Mouse (Mus musculus) kidney, postnatal 0 days (tissue): ENCODE data around the gene Gm42878. TPM values are rescaled to one million over a fixed set of nuclear protein-coding genes. Genes with fewer than 3 reads are reported as not detected.

Experiments used
- ATAC-seq: fragments of 200-750 bp; cut with Nextera tagmentation; replicated peaks from 2 replicates; pipeline ENCODE4 v1.8.0; 2017; ENCODE audit warnings: low read depth, moderate number of reproducible peaks, moderate TSS enrichment, moderate library complexity; ENCODE audit not compliant: low FRiP score
- DNase-seq: peaks from one replicate; pipeline ENCODE4 v3.0.0-alpha.2; 2016; ENCODE audit warnings: low spot score
- H3K27ac ChIP-seq: fragments of 300-500 bp; sonication (generic); 2 replicates; pipeline ENCODE4 v1.5.1; 2014; ENCODE audit warnings: mild to moderate bottlenecking
- H3K27me3 ChIP-seq: fragments of 300-500 bp; sonication (generic); 2 replicates; pipeline ENCODE4 v1.6.1; 2014; ENCODE audit warnings: low read length, mixed read lengths; ENCODE audit not compliant: insufficient read depth
- H3K36me3 ChIP-seq: fragments of 300-500 bp; sonication (generic); 2 replicates; pipeline ENCODE4 v1.6.1; 2014; ENCODE audit warnings: low read length, mixed read lengths; ENCODE audit not compliant: insufficient read depth
- H3K4me1 ChIP-seq: fragments of 300-500 bp; sonication (generic); replicated peaks from 2 replicates; pipeline ENCODE4 v1.6.1; 2014; ENCODE audit warnings: antibody characterized with exemption, low read length, mixed read lengths; ENCODE audit not compliant: insufficient read depth
- H3K4me2 ChIP-seq: fragments of 300-500 bp; sonication (generic); 2 replicates; pipeline ENCODE4 v1.6.1; 2014; ENCODE audit warnings: mild to moderate bottlenecking, low read length, moderate library complexity, mixed read lengths
- H3K4me3 ChIP-seq: fragments of 300-500 bp; sonication (generic); replicated peaks from 2 replicates; pipeline ENCODE4 v1.5.1; 2014; ENCODE audit warnings: low read depth, low read length
- H3K9ac ChIP-seq: fragments of 300-500 bp; sonication (generic); 2 replicates; pipeline ENCODE4 v1.6.1; 2014; ENCODE audit warnings: low read depth, low read length
- H3K9me3 ChIP-seq: fragments of 300-500 bp; sonication (generic); replicated peaks from 2 replicates; pipeline ENCODE4 v1.6.1; 2016; ENCODE audit warnings: low read length, inconsistent platforms, mixed read lengths
- CTCF ChIP-seq: IDR thresholded peaks from 2 replicates; pipeline ENCODE4 v1.5.1; 2016; ENCODE audit warnings: antibody characterized with exemption, low read depth, mild to moderate bottlenecking, moderate library complexity
- WGBS: fragments of 180-500 bp; shearing (Covaris S2); extraction: QIAGEN DNeasy Blood & Tissue Kit; methylation state at CpG from one replicate; pipeline ENCODE4 v1.1.7; 2014; 5-methylcytosine and 5-hydroxymethylcytosine counted together
- polyA plus RNA-seq: library from polyadenylated mRNA; unstranded; fragments of >200 nt; fragmentation: Nextera tagmentation; extraction: Ambion mirVana; gene quantifications from 2 replicates; pipeline ENCODE4 v1.2.1, GENCODE M21; 2015

The Gm42878 gene
- polyA plus RNA-seq, 1 experiment from 2014 or later: 0.32 TPM

- Histone ChIP-seq H3K27me3 (no peaks in the 10 kb centered on the region), H3K4me3 (no peak overlapping the region), H3K4me2 (no peak overlapping the region), H3K4me1 (no peaks in the 10 kb centered on the region), H3K9ac (no peak overlapping the region), H3K9me3 (no peaks in the 10 kb centered on the region), H3K36me3 (peaks cover 14% of the 10 kb centered on the region), H3K27ac (no peak overlapping the region)
- ATAC-seq (peak; percentile 56), DNase-seq (no peak)
- no peak for TF ChIP-seq CTCF
- WGBS: 84% methylated on average over 16 of the region's 16 CpGs
These were observed 20.9 kb upstream of the Gm42878 start for GRCm38 (mm10) chr5:121566035-121566681.

DNA sequence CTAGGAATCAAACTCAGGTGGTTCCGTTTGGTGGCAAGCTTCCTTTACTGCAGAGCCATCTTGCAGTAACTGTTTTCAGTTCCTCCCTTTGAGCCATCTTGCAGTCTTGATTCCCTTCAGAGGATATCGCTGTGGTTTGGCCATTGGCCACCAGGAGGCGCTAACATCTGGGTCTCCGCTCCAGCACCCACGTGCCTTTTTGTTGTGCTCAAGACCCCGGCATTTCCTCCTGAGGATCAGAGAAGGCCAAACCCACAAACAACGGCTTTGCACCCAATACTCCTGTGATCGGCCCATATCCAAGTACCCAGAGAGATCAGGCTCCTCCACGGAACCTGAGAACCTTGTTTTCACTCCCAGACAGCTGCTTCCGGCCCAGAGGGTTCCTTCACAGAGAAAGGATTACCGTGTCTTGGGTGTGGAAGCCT lies 19.2 kb upstream of the Gm42878 start:
- no peak overlapping the region for H3K4me3 ChIP-seq
- no peaks in the 10 kb centered on the region for H3K27me3 ChIP-seq
- no peak overlapping the region for H3K9ac ChIP-seq
- H3K4me2 ChIP-seq: peak overlapping the region; percentile 34; the same call in 1 of the 2 replicates
- ATAC-seq (peak; percentile 37), DNase-seq (peak; percentile 93)
- H3K27ac ChIP-seq: no peak overlapping the region
- TF ChIP-seq CTCF: peak; percentile 93
- no peaks in the 10 kb centered on the region for H3K4me1 ChIP-seq
- H3K9me3 ChIP-seq: no peaks in the 10 kb centered on the region
- WGBS: 6% methylated on average over 11 of the region's 11 CpGs
- H3K36me3 ChIP-seq: peaks cover 9% of the 10 kb centered on the region; the same call in 1 of the 2 replicates

DNA sequence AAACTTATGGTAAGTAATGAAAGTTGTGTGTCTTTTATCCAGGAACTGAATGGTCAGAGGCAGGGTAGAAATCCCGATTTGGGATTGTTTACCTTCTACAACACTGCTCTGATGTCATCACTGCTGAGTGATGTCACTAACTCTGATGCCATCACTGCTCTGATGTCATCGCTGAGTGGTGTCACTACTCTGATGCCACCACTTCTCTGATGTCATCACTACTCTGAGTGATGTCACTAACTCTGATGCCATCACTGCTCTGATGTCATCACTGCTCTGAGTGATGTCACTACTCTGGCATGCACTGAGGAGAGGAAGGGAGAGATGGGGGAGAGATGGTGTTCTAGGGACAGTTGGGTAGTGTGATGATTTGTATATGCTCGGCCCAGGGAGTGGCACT lies 17.2 kb upstream of the Gm42878 start:
- DNase-seq (no peak), ATAC-seq (no peak)
- no peaks in the 10 kb centered on the region for H3K9me3 ChIP-seq
- H3K9ac ChIP-seq: no peak overlapping the region
- no peaks in the 10 kb centered on the region for H3K36me3 ChIP-seq
- no peak for TF ChIP-seq CTCF
- no peaks in the 10 kb centered on the region for H3K27me3 ChIP-seq
- H3K27ac ChIP-seq: no peak overlapping the region
- 93% methylated on average over 3 of the region's 3 CpGs for WGBS
- H3K4me2 ChIP-seq: no peak overlapping the region
- H3K4me3 ChIP-seq: no peak overlapping the region
- H3K4me1 ChIP-seq: no peaks in the 10 kb centered on the region

- Histone ChIP-seq H3K9me3 (no peaks in the 10 kb centered on the region), H3K27me3 (no peaks in the 10 kb centered on the region), H3K4me2 (no peak overlapping the region), H3K4me1 (peaks cover 6% of the 10 kb centered on the region), H3K4me3 (no peak overlapping the region), H3K27ac (no peak overlapping the region), H3K36me3 (no peaks in the 10 kb centered on the region), H3K9ac (no peak overlapping the region)
- ATAC-seq (no peak), DNase-seq (peak; percentile 29)
- WGBS: 40% methylated on average over 7 of the region's 7 CpGs
- TF ChIP-seq CTCF: no peak
These were observed 3.9 kb upstream of the Gm42878 start for GRCm38 (mm10) chr5:121549196-121549595.

- no peak for TF ChIP-seq CTCF
- Histone ChIP-seq H3K9ac (no peak overlapping the region), H3K4me2 (peak overlapping the region; percentile 69; the same call in 1 of the 2 replicates), H3K4me3 (no peak overlapping the region), H3K4me1 (peaks cover 7% of the 10 kb centered on the region), H3K9me3 (no peaks in the 10 kb centered on the region), H3K27ac (no peak overlapping the region), H3K36me3 (no peaks in the 10 kb centered on the region), H3K27me3 (no peaks in the 10 kb centered on the region)
- ATAC-seq (no peak), DNase-seq (no peak)
- WGBS: 88% methylated on average over 3 of the region's 3 CpGs
These were observed 1.8 kb upstream of the Gm42878 start for GRCm38 (mm10) chr5:121547084-121547483.

DNA sequence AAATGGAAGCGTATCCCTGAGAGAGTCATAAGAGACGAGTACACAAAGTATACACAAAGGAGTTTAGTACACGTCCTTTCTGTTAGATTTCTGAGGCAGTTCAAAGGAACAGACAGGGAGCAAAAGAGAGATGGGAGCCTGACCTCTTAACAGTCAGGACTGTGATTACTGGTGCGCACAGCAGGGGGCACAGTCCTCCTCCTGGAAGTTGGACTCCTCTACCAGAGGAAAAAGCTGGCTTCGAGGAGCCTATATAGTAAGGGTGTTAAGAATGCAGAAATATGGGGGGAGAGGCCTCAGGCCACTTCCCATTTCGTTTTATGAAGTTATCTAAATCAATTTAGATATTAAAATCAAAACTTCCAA lies 1.2 kb upstream of the Gm42878 start:
- Histone ChIP-seq H3K9ac (peak overlapping the region; percentile 98), H3K4me3 (peak overlapping the region; percentile 57), H3K27me3 (no peaks in the 10 kb centered on the region), H3K27ac (peak overlapping the region; percentile 95; the same call in 1 of the 2 replicates), H3K36me3 (no peaks in the 10 kb centered on the region), H3K9me3 (no peaks in the 10 kb centered on the region), H3K4me1 (peaks cover 7% of the 10 kb centered on the region), H3K4me2 (peak overlapping the region; percentile 69)
- WGBS: 26% methylated on average over 6 of the region's 6 CpGs
- peak; percentile 65 for TF ChIP-seq CTCF
- ATAC-seq (peak; percentile 23; the same call in 1 of the 2 replicates), DNase-seq (peak; percentile 83)
